Mouse (Mus musculus) MEL (cell line): ENCODE measurements around the gene Mrgprx1. TPM values are rescaled to one million over a fixed set of nuclear protein-coding genes. Genes with fewer than 3 reads are reported as not detected.

Experiments
- DNase-seq: peaks from one replicate; pipeline ENCODE4 v3.0.0; 2011; ENCODE audit warnings: low read depth, low spot score
- H3K27ac ChIP-seq: 2 replicates; pipeline ENCODE4 v1.5.1; 2012; ENCODE audit warnings: low read depth, mild to moderate bottlenecking, control low read depth, low read length, moderate library complexity; ENCODE audit not compliant: control insufficient read depth
- H3K27me3 ChIP-seq, 2 experiments: fragments of 150-350 bp in 1 of 2; sonication (generic) in 1 of 2; 2 replicates each; pipeline ENCODE4 v1.6.1; 2012; ENCODE audit warnings: low read length in 2 of 2, mild to moderate bottlenecking in 2 of 2, improper control_type of control experiment in 1 of 2, moderate library complexity in 1 of 2; ENCODE audit not compliant: insufficient read depth in 2 of 2, control insufficient read depth in 1 of 2
- H3K36me3 ChIP-seq, 2 experiments: 2 replicates each; pipeline ENCODE4 v1.6.1; 2012 to 2014; ENCODE audit warnings: low read length in 2 of 2, improper control_type of control experiment in 1 of 2, inconsistent platforms in 1 of 2, mild to moderate bottlenecking in 1 of 2; ENCODE audit not compliant: insufficient read depth in 2 of 2, control insufficient read depth in 1 of 2
- H3K4me1 ChIP-seq, 2 experiments: fragments of 150-350 bp in 1 of 2; sonication (generic) in 1 of 2; 2 replicates each; pipeline ENCODE4 v1.6.1; 2012; ENCODE audit warnings: low read length in 2 of 2, improper control_type of control experiment in 1 of 2, mild to moderate bottlenecking in 1 of 2; ENCODE audit not compliant: insufficient read depth in 2 of 2, control insufficient read depth in 1 of 2
- H3K4me3 ChIP-seq, 2 experiments: fragments of 150-350 bp in 1 of 2; sonication (generic) in 1 of 2; 2 replicates each; pipeline ENCODE4 v1.5.1; 2012; ENCODE audit warnings: low read depth in 2 of 2, low read length in 2 of 2, mild to moderate bottlenecking in 2 of 2, moderate library complexity in 2 of 2, control low read depth in 1 of 2, improper control_type of control experiment in 1 of 2; ENCODE audit not compliant: control insufficient read depth in 1 of 2, insufficient read depth in 1 of 2
- H3K79me2 ChIP-seq: 2 replicates; pipeline ENCODE4 v1.6.1; 2012; ENCODE audit warnings: mild to moderate bottlenecking, low read length, moderate library complexity; ENCODE audit not compliant: control insufficient read depth, poor library complexity, insufficient read depth
- H3K9ac ChIP-seq: 2 replicates; pipeline ENCODE4 v1.6.1; 2012; ENCODE audit warnings: low read depth, mild to moderate bottlenecking, control low read depth, low read length, moderate library complexity; ENCODE audit not compliant: control insufficient read depth, poor library complexity, severe bottlenecking
- H3K9me3 ChIP-seq: fragments of 150-350 bp; sonication (generic); replicated peaks from 2 replicates; pipeline ENCODE4 v1.6.1; 2012; ENCODE audit warnings: mild to moderate bottlenecking, low read length, improper control_type of control experiment, moderate library complexity; ENCODE audit not compliant: insufficient read depth
- CHD2 ChIP-seq: IDR thresholded peaks from 2 replicates; pipeline ENCODE4 v1.6.1; 2011; ENCODE audit warnings: low read length, improper control_type of control experiment
- E2F4 ChIP-seq: IDR thresholded peaks from 2 replicates; pipeline ENCODE4 v1.6.1; 2011; ENCODE audit warnings: low read depth, low read length, improper control_type of control experiment, borderline replicate concordance
- ETS1 ChIP-seq: IDR thresholded peaks from 2 replicates; pipeline ENCODE4 v1.6.1; 2012; ENCODE audit warnings: low read depth, mild to moderate bottlenecking, inconsistent platforms, low read length, improper control_type of control experiment, moderate library complexity
- MAFK ChIP-seq: IDR thresholded peaks from 2 replicates; pipeline ENCODE4 v1.6.1; 2011; ENCODE audit warnings: low read depth, mild to moderate bottlenecking, low read length, improper control_type of control experiment, borderline replicate concordance
- MYB ChIP-seq: IDR thresholded peaks from 2 replicates; pipeline ENCODE4 v1.6.1; 2011; ENCODE audit warnings: mild to moderate bottlenecking, low read depth, low read length, improper control_type of control experiment
- POLR2A ChIP-seq, 2 experiments: IDR thresholded peaks; 2 replicates each; pipeline ENCODE4 v1.6.1; 2011 to 2012; ENCODE audit warnings: low read length in 2 of 2, mild to moderate bottlenecking in 2 of 2, control low read depth in 1 of 2, improper control_type of control experiment in 1 of 2, low read depth in 1 of 2, moderate library complexity in 1 of 2; ENCODE audit not compliant: control insufficient read depth in 1 of 2, insufficient read depth in 1 of 2, poor library complexity in 1 of 2
- SMC3 ChIP-seq: IDR thresholded peaks from 2 replicates; pipeline ENCODE4 v1.6.1; 2011; ENCODE audit warnings: low read depth, low read length, improper control_type of control experiment
- TCF12 ChIP-seq: IDR thresholded peaks from 2 replicates; pipeline ENCODE4 v1.6.1; 2014; ENCODE audit warnings: low read depth, mild to moderate bottlenecking, inconsistent platforms, low read length, improper control_type of control experiment, moderate library complexity
- USF2 ChIP-seq, 2 experiments: IDR thresholded peaks; 2 replicates each; pipeline ENCODE4 v1.6.1; 2011 to 2012; ENCODE audit warnings: improper control_type of control experiment in 2 of 2, low read length in 2 of 2, borderline replicate concordance in 1 of 2, inconsistent platforms in 1 of 2, low read depth in 1 of 2, mild to moderate bottlenecking in 1 of 2; ENCODE audit not compliant: insufficient read depth in 1 of 2
- ZKSCAN1 ChIP-seq: IDR thresholded peaks from 2 replicates; pipeline ENCODE4 v1.6.1; 2012; ENCODE audit warnings: low read depth, mild to moderate bottlenecking, inconsistent platforms, low read length, improper control_type of control experiment, moderate library complexity
- polyA plus RNA-seq, 2 experiments: library from polyadenylated mRNA; stranded (reverse) in 1 of 2; unstranded in 1 of 2; fragments of >175 nt in 1 of 2; fragments of >200 nt in 1 of 2; gene quantifications; 2 replicates each; pipeline versions ENCODE4 v1.2.1 to v1.2.4; 2012; ENCODE audit warnings: low replicate concordance in 2 of 2, low read depth in 1 of 2; ENCODE audit not compliant: insufficient read length in 2 of 2, insufficient read depth in 1 of 2, missing spikeins in 1 of 2
- total RNA-seq: library from RNA; depleted of rRNA; stranded (reverse); fragments of 300-350 nt; gene quantifications from 2 replicates; pipeline ENCODE4 v1.2.3, GENCODE M21; 2012; rRNA removed

The Mrgprx1 gene
- total and polyA plus RNA-seq, 3 experiments = not detected

- no peak for TF ChIP-seq ETS1
- no peak for TF ChIP-seq CHD2
- no peak for TF ChIP-seq MAFK
- no peak for TF ChIP-seq POLR2A (IDR thresholded peaks at IDR 0.05; ENCODE audit: control insufficient read depth in 1 of 2, insufficient read depth in 1 of 2, low read depth in 1 of 2, low read length in 2 of 2, poor library complexity in 1 of 2)
- no peak for TF ChIP-seq TCF12
- TF ChIP-seq ZKSCAN1 = no peak
- no peak for TF ChIP-seq USF2 (IDR thresholded peaks at IDR 0.05; ENCODE audit: borderline replicate concordance in 1 of 2, insufficient read depth in 1 of 2, low read depth in 1 of 2, low read length in 2 of 2)
- TF ChIP-seq E2F4 = no peak
- TF ChIP-seq MYB = no peak
- no peak for TF ChIP-seq SMC3
- Histone ChIP-seq H3K9me3 (no peaks in the 10 kb centered on the region), H3K4me1 (no peaks in the 10 kb centered on the region), H3K27ac (no peak within 1 kb of the TSS), H3K4me3 (no peak within 1 kb of the TSS), H3K27me3 (no peaks in the 10 kb centered on the region), H3K9ac (no peak within 1 kb of the TSS), H3K79me2 (no peaks in the 10 kb centered on the region), H3K36me3 (no peaks in the 10 kb centered on the region)
- no peak for DNase-seq
Measured at GRCm38 (mm10) chr7:47981995-47982394, 45.4 kb downstream of the Mrgprx1 start, which contains the start of gene Mrgpra4. Gene Mrgpra4 (minus strand): TSS chr7:47982095.

Other genes with a start within 250 kb of the Mrgprx1 start
- gene Mrgpra4, start 45.5 kb downstream of the Mrgprx1 start, total RNA-seq = not detected in 2 replicates
- gene Mrgpra4, start 45.5 kb downstream of the Mrgprx1 start, polyA plus RNA-seq = not detected
- not detected in 2 replicates for gene Mrgprb5, start 141.4 kb upstream of the Mrgprx1 start, total RNA-seq
- not detected for gene Mrgprb5, start 141.4 kb upstream of the Mrgprx1 start, polyA plus RNA-seq
- not detected in 2 replicates for gene Mrgprb4, start 171.7 kb upstream of the Mrgprx1 start, total RNA-seq
- not detected for gene Mrgprb4, start 171.7 kb upstream of the Mrgprx1 start, polyA plus RNA-seq